Mouse (Mus musculus) kidney, embryonic 16.5 days (tissue): ENCODE data around the gene Gm11938. TPM values are rescaled to one million over a fixed set of nuclear protein-coding genes. Genes with fewer than 3 reads are reported as not detected.
"Not testable (repeated sequence)": the region's sequence is repeated elsewhere in the genome, so short reads cannot be mapped to it uniquely, and the experiment has no call there.

Experiments
- ATAC-seq: fragments of 200-750 bp; cut with Nextera tagmentation; 2 replicates; pipeline ENCODE4 v1.8.0; 2017; ENCODE audit warnings: moderate TSS enrichment; ENCODE audit not compliant: low FRiP score, low TSS enrichment
- H3K27ac ChIP-seq: fragments of 300-500 bp; sonication (generic); 2 replicates; pipeline ENCODE4 v1.5.1; 2014; ENCODE audit warnings: low read length
- H3K27me3 ChIP-seq: fragments of 300-500 bp; sonication (generic); 2 replicates; pipeline ENCODE4 v1.6.1; 2014; ENCODE audit warnings: low read length, control low read depth, mixed read lengths; ENCODE audit not compliant: insufficient read depth
- H3K36me3 ChIP-seq: fragments of 300-500 bp; sonication (generic); 2 replicates; pipeline ENCODE4 v1.6.1; 2014; ENCODE audit warnings: low read length, control low read depth, mixed read lengths; ENCODE audit not compliant: insufficient read depth
- H3K4me1 ChIP-seq: fragments of 300-500 bp; sonication (generic); 2 replicates; pipeline ENCODE4 v1.6.1; 2014; ENCODE audit warnings: low read length, control low read depth, mixed read lengths; ENCODE audit not compliant: insufficient read depth
- H3K4me2 ChIP-seq: fragments of 300-500 bp; sonication (generic); replicated peaks from 2 replicates; pipeline ENCODE4 v1.6.1; 2014; ENCODE audit warnings: low read depth, low read length
- H3K4me3 ChIP-seq: fragments of 300-500 bp; sonication (generic); 2 replicates; pipeline ENCODE4 v1.5.1; 2014; ENCODE audit warnings: mild to moderate bottlenecking, low read length
- H3K9ac ChIP-seq: fragments of 300-500 bp; sonication (generic); replicated peaks from 2 replicates; pipeline ENCODE4 v1.6.1; 2014; ENCODE audit warnings: low read length
- H3K9me3 ChIP-seq: fragments of 300-500 bp; sonication (generic); 2 replicates; pipeline ENCODE4 v1.6.1; 2016; ENCODE audit warnings: low read length, control low read depth
- WGBS: fragments of 180-500 bp; shearing (Covaris S2); extraction: QIAGEN DNeasy Blood & Tissue Kit; methylation state at CpG from one replicate; pipeline ENCODE4 v1.1.7; 2014; 5-methylcytosine and 5-hydroxymethylcytosine counted together
- polyA plus RNA-seq: library from polyadenylated mRNA; unstranded; fragments of >200 nt; fragmentation: Nextera tagmentation; extraction: Ambion mirVana; gene quantifications from 2 replicates; pipeline ENCODE4 v1.2.1, GENCODE M21; 2015

The Gm11938 gene
- polyA plus RNA-seq = not detected in 2 replicates

DNA sequence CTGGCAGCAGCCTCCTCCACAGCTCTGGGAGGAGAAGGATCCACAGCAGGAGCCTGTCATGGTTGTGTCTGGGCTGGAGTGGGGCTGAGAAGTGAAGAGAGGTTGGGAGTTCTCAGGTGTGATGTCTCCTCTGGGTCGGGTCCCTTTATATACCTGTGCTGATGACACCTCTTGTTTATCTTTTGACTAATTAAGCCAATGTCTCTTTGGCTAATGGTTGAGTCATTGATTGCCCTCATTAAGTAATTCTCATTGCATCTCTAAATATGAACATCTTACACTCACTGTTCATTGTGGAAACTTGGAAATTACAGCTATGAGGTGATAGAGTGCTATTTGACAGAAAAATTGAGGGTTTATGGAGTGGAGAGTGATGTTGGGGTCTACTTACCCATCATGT, at the start of gene Gm11938:
Gene Gm11938, minus strand, starts transcription at position 101 of the 400 bp plus-strand sequence.
- not testable (repeated sequence) for H3K9ac ChIP-seq, H3K36me3 ChIP-seq

DNA sequence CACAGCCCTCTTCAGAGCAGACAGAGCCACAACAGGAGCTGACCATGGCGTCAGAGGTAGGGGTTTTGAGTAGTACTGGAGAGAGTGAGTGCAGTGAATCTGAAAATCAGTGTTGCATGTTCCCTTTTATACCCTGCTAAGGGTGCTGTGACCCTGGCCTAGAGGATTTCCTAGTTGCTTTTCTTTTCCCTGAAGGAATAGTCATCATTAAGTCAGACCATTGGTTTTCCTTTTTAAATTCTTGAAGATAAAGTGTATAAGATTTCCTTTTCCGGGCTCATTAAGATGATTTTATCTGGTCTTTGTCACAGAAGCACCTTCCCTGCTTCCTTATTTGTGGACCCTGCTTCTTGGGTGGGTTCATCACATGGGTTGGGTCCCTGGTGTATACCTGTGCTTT, 47.0 kb upstream of the Gm11938 start, which contains the start of gene Gm11555:
Gene Gm11555, minus strand, starts transcription at position 101 of the 400 bp plus-strand sequence.
- H3K4me1 ChIP-seq = no peaks in the 10 kb centered on the region
- no peaks in the 10 kb centered on the region for H3K9me3 ChIP-seq
- H3K27me3 ChIP-seq = no peaks in the 10 kb centered on the region
- no peaks in the 10 kb centered on the region for H3K36me3 ChIP-seq
- 69% methylated on average over 2 of the region's 2 CpGs for WGBS
- no peak within 1 kb of the TSS for H3K27ac ChIP-seq
- H3K4me3 ChIP-seq = no peak within 1 kb of the TSS
- no peak within 1 kb of the TSS for H3K4me2 ChIP-seq
- no peak within 1 kb of the TSS for H3K9ac ChIP-seq
- no peak for ATAC-seq

More for the DNA sequence above, at the start of gene Gm11938:
- not testable (repeated sequence) for H3K4me2 ChIP-seq, H3K4me1 ChIP-seq, H3K4me3 ChIP-seq, H3K27ac ChIP-seq, ATAC-seq, H3K9me3 ChIP-seq, H3K27me3 ChIP-seq
- 47% methylated on average over 1 of the region's 1 CpGs for WGBS

DNA sequence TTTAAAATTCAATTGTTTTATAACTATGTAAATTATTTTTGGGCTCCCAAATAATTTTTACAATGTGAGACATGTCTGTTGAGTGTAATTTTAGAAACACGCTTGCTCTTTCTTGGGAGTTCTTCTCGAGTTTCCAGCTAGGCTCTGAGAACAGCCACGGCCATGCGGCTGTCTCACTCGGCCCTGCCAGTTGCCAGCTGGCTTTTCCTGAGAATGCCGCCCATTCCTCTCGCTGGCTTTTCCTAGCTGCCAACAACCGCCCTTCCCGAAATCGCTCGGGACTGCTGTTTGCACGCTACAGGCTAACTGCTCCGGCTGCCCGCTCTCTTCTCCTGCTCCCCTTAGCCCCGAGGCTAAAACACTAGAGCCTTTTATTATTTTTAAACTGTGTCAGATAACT, 43.3 kb upstream of the Gm11938 start:
- no peaks in the 10 kb centered on the region for H3K27me3 ChIP-seq
- H3K4me3 ChIP-seq = no peak overlapping the region
- H3K4me1 ChIP-seq = no peaks in the 10 kb centered on the region
- WGBS = 80% methylated on average over 15 of the region's 15 CpGs
- H3K9me3 ChIP-seq = no peaks in the 10 kb centered on the region
- no peak overlapping the region for H3K9ac ChIP-seq
- H3K36me3 ChIP-seq = no peaks in the 10 kb centered on the region
- ATAC-seq = no peak
- H3K27ac ChIP-seq = no peak overlapping the region
- H3K4me2 ChIP-seq = no peak overlapping the region

DNA sequence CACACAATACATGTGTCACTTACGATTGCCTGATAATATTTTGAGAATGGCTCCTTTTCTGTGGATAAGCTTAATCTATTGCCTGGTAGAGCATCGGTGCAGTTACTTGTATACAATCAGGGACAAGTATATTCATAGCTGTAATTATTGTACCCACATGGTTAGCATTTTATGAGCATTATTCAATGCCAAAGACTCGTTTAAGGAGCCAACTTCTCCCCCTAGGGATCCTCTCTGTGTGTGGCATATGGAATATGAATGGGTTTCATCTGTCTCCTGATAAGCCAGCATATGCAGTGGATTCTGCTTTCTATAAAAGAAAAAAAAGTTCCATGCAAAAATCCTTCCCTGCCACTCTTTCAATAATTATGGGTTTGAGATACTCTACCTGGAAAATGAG, 41.2 kb upstream of the Gm11938 start:
- ATAC-seq = no peak
- Histone ChIP-seq H3K4me1 (no peaks in the 10 kb centered on the region), H3K4me2 (no peak overlapping the region), H3K9me3 (no peaks in the 10 kb centered on the region), H3K27me3 (no peaks in the 10 kb centered on the region), H3K27ac (no peak overlapping the region), H3K9ac (no peak overlapping the region), H3K36me3 (no peaks in the 10 kb centered on the region), H3K4me3 (no peak overlapping the region)
- WGBS = 79% methylated on average over 3 of the region's 3 CpGs

DNA sequence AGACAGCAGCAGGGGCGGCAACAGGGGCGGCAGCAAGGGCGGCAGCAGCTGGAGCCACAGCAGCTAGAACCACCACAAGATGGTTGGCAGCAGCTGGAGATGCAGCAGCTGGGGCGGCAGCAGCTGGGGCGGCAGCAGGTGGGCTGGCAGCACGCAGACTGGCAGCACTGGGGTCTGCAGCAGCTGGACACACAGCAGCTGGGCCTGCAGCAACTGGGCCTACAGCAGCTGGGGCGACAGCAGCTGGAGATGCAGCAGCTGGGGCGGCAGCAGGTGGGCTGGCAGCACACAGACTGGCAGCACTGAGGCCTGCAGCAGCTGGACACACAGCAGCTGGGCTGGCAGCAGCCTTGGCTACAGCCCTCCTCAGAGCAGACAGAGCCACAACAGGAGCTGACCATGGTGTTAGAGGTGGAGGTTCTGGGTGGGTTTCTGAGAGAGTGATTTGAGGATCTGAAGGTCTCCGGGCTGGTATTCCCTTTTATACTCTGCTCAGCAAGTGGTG, 40.6 kb upstream of the Gm11938 start, which contains the start of gene Krtap4-7:
Gene Krtap4-7, minus strand, starts transcription at position 455 of the 505 bp plus-strand sequence.
- H3K4me1 ChIP-seq, H3K4me3 ChIP-seq, H3K9me3 ChIP-seq, H3K27ac ChIP-seq, H3K4me2 ChIP-seq, H3K9ac ChIP-seq, H3K27me3 ChIP-seq, H3K36me3 ChIP-seq, ATAC-seq: not testable (repeated sequence)
- 84% methylated on average over 9 of the region's 9 CpGs for WGBS

DNA sequence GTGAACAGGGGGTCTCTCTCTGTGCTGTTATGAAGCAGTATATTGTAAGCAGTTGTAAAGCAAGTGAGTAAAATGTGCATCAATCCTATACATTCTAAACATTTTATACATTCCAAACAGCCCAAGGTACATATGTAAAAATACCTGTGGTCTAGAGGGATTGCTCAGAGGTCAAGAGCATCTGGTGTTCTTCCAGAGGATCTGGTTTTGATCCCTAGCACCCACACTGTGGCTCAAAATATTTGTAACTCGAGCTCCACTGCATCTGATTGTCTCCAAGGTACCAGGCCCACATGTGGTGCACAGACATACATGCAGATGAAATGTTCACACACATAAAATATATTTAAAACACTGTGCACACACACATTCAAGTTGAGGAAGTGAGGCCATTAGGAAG, 37.8 kb upstream of the Gm11938 start:
- no peaks in the 10 kb centered on the region for H3K27me3 ChIP-seq
- H3K9me3 ChIP-seq = no peaks in the 10 kb centered on the region
- H3K4me2 ChIP-seq = no peak overlapping the region
- no peaks in the 10 kb centered on the region for H3K36me3 ChIP-seq
- no peak overlapping the region for H3K27ac ChIP-seq
- no peak overlapping the region for H3K4me3 ChIP-seq
- 42% methylated on average over 1 of the region's 1 CpGs for WGBS
- ATAC-seq = no peak
- no peaks in the 10 kb centered on the region for H3K4me1 ChIP-seq
- no peak overlapping the region for H3K9ac ChIP-seq

DNA sequence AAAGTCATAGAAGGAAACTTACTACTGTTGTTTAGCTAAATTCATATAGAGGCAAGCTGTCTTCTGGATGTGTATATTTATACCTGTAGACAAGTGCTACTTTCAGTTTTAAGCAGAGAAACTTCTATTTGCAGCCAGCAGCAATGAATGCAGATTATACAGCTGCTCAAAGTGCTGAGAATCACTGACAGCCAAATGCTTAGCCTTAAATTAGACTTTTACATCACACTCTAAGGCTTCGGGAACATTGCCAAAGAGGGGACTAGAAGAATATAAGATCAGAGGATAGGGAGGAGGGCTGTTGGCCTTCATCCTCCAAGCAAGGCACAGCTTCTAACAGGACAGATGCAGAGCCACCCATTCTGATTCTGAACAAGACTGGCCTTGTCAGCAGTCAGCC, 34.0 kb upstream of the Gm11938 start:
- 65% methylated on average over 1 of the region's 1 CpGs for WGBS
- Histone ChIP-seq H3K36me3 (no peaks in the 10 kb centered on the region), H3K4me2 (no peak overlapping the region), H3K27ac (no peak overlapping the region), H3K4me3 (no peak overlapping the region), H3K9ac (no peak overlapping the region), H3K4me1 (no peaks in the 10 kb centered on the region), H3K9me3 (no peaks in the 10 kb centered on the region), H3K27me3 (no peaks in the 10 kb centered on the region)
- ATAC-seq = no peak

DNA sequence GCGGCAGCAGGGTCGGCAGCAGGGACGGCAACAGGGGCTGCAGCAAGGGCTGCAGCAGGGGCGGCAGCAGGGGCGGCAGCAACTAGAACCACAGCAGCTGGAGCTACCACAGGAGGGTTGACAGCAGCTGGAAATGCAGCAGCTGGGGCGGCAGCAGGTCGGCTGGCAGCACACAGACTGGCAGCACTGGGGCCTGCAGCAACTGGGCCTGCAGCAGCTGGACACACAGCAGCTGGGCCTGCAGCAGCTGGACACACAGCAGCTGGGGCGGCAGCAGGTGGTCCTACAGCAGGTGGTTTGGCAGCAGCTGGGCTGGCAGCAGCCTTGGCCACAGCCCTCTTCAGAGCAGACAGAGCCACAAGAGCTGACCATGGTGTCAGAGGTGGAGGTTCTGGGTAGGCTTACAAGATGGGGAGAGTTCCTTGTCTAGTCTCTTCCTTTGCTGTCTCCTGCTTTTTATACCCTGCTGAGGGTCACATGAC, 31.6 kb upstream of the Gm11938 start, which contains the start of gene Krtap4-2:
Gene Krtap4-2, minus strand, starts transcription at position 432 of the 482 bp plus-strand sequence.
- Histone ChIP-seq H3K36me3 (no peaks in the 10 kb centered on the region), H3K27me3 (no peaks in the 10 kb centered on the region), H3K27ac (no peak within 1 kb of the TSS), H3K4me1 (no peaks in the 10 kb centered on the region), H3K4me2 (no peak within 1 kb of the TSS), H3K4me3 (no peak within 1 kb of the TSS), H3K9me3 (no peaks in the 10 kb centered on the region), H3K9ac (no peak within 1 kb of the TSS)
- 31% methylated on average over 8 of the region's 8 CpGs for WGBS
- no peak for ATAC-seq

DNA sequence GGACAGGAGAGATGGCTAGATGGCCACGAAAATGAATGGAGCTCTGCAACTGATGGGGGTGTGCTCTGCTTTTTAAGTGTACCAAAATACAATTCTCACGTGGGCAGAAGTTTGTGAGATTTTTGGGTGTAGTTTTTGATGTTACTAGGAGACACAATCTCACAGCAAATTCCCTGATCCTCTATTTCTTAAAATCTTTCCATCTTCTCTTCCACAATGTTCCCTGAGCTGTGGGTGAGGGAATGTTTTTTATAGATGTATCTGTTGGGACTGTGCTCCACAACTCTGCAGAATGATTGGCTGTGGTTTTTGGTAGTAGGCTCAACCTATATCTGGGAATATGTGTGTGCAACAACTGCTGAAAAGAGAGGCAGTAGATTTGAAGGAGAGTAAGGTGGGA, 30.2 kb upstream of the Gm11938 start:
- H3K27ac ChIP-seq = no peak overlapping the region
- no peak overlapping the region for H3K4me3 ChIP-seq
- H3K27me3 ChIP-seq = no peaks in the 10 kb centered on the region
- H3K4me2 ChIP-seq = no peak overlapping the region
- no peaks in the 10 kb centered on the region for H3K9me3 ChIP-seq
- no peaks in the 10 kb centered on the region for H3K36me3 ChIP-seq
- H3K9ac ChIP-seq = no peak overlapping the region
- no peaks in the 10 kb centered on the region for H3K4me1 ChIP-seq
- no peak for ATAC-seq
- 51% methylated on average over 2 of the region's 2 CpGs for WGBS

DNA sequence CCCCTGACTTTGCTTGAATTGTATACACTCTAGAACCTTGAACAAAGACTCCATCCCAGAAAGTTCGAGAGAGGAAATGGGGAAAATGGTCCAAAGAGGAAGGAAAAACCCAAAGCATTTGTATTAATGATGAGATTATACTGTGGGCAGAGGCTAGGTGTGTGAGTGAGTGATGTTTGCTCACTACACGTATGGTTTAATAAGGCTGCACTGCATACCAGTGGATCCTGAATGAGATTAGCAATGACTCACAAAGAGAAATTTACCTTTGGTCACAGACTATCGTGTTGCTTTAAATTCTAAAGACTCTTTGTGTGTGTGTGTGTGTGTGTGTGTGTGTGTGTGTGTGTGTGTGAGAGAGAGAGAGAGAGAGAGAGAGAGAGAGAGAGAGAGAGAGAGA, 27.8 kb upstream of the Gm11938 start:
- no peak overlapping the region for H3K4me3 ChIP-seq
- H3K27me3 ChIP-seq = no peaks in the 10 kb centered on the region
- no peak for ATAC-seq
- H3K9ac ChIP-seq = no peak overlapping the region
- H3K4me1 ChIP-seq = no peaks in the 10 kb centered on the region
- H3K9me3 ChIP-seq = no peaks in the 10 kb centered on the region
- no peak overlapping the region for H3K4me2 ChIP-seq
- H3K27ac ChIP-seq = no peak overlapping the region
- H3K36me3 ChIP-seq = no peaks in the 10 kb centered on the region
- 70% methylated on average over 3 of the region's 3 CpGs for WGBS
